Mouse (Mus musculus): Measurements from ENCODE around the gene Speer4f2. TPM values are rescaled to one million over a fixed set of nuclear protein-coding genes. Genes with fewer than 3 reads are reported as not detected.

Speer4f2 gene
- total RNA-seq (2023; ENCODE audit: inconsistent age): not detected in 4 replicates

DNA sequence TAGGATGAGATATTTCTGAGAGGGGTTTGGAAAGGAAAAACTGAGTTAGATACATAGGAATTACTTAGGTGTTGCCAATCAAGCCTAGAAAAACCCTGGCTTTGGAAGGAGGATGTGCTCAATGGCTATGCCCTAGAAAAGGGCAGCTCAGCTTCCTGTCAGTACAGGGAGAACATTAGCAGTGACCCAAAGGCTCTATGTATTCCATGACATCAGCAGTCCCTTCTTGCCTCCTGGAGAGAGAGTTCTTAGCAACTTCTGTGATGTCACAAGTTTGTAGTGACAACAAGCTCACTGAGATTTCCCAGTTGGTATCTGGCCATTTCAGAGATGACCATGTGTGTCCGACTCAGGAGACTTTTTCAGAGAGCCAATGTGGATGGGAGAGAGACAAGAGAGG is at the start of gene Speer4f2:
Speer4f2 (plus strand) TSS at position 301 of the 400 bp plus-strand sequence.

Other genes starting within 250 kb of the Speer4f2 start
- not detected in 4 replicates for gene Speer4f1, start 102.9 kb downstream of the Speer4f2 start, total RNA-seq (2023; ENCODE audit: inconsistent age)
- gene Sema3c, start 201.1 kb downstream of the Speer4f2 start, total RNA-seq (2023; ENCODE audit: inconsistent age): not detected in 4 replicates

Data from B cell, adult (primary cell).